Mouse (Mus musculus) forebrain, embryonic 13.5 days (tissue): ENCODE measurements around the gene Qsox1. TPM values are rescaled to one million over a fixed set of nuclear protein-coding genes. Genes with fewer than 3 reads are reported as not detected.

Source experiments
- ATAC-seq: fragments of 200-750 bp; cut with Nextera tagmentation; 2 replicates; pipeline ENCODE4 v1.8.0; 2017
- H3K27ac ChIP-seq: fragments of 300-500 bp; sonication (generic); 2 replicates; pipeline ENCODE4 v1.5.1; 2015; ENCODE audit warnings: inconsistent platforms, mild to moderate bottlenecking, moderate library complexity
- H3K27me3 ChIP-seq: fragments of 300-500 bp; sonication (generic); 2 replicates; pipeline ENCODE4 v1.6.1; 2015; ENCODE audit warnings: mild to moderate bottlenecking, inconsistent platforms
- H3K36me3 ChIP-seq: fragments of 300-500 bp; sonication (generic); 2 replicates; pipeline ENCODE4 v1.6.1; 2015; ENCODE audit warnings: mild to moderate bottlenecking, inconsistent platforms; ENCODE audit not compliant: poor library complexity, severe bottlenecking
- H3K4me1 ChIP-seq: fragments of 300-500 bp; sonication (generic); 2 replicates; pipeline ENCODE4 v1.6.1; 2015; ENCODE audit warnings: inconsistent platforms
- H3K4me2 ChIP-seq: fragments of 300-500 bp; sonication (generic); 2 replicates; pipeline ENCODE4 v1.6.1; 2015; ENCODE audit warnings: inconsistent platforms, mild to moderate bottlenecking, moderate library complexity
- H3K4me3 ChIP-seq: fragments of 300-500 bp; sonication (generic); 2 replicates; pipeline ENCODE4 v1.5.1; 2015; ENCODE audit warnings: mild to moderate bottlenecking, inconsistent platforms
- H3K9ac ChIP-seq: fragments of 300-500 bp; sonication (generic); 2 replicates; pipeline ENCODE4 v1.6.1; 2015; ENCODE audit warnings: mild to moderate bottlenecking, inconsistent platforms
- H3K9me3 ChIP-seq: fragments of 300-500 bp; sonication (generic); replicated peaks from 2 replicates; pipeline ENCODE4 v1.6.1; 2016; ENCODE audit warnings: inconsistent platforms
- WGBS: fragments of 180-500 bp; shearing (Covaris S2); methylation state at CpG from one replicate; pipeline ENCODE4 v1.1.7; 2015; 5-methylcytosine and 5-hydroxymethylcytosine counted together
- polyA plus RNA-seq: library from polyadenylated mRNA; unstranded; fragments of >200 nt; fragmentation: Nextera tagmentation; extraction: Ambion mirVana; gene quantifications from 2 replicates; pipeline ENCODE4 v1.2.1, GENCODE M21; 2015

The Qsox1 gene
- 16.7 and 17.4 TPM in 2 replicates for polyA plus RNA-seq

DNA sequence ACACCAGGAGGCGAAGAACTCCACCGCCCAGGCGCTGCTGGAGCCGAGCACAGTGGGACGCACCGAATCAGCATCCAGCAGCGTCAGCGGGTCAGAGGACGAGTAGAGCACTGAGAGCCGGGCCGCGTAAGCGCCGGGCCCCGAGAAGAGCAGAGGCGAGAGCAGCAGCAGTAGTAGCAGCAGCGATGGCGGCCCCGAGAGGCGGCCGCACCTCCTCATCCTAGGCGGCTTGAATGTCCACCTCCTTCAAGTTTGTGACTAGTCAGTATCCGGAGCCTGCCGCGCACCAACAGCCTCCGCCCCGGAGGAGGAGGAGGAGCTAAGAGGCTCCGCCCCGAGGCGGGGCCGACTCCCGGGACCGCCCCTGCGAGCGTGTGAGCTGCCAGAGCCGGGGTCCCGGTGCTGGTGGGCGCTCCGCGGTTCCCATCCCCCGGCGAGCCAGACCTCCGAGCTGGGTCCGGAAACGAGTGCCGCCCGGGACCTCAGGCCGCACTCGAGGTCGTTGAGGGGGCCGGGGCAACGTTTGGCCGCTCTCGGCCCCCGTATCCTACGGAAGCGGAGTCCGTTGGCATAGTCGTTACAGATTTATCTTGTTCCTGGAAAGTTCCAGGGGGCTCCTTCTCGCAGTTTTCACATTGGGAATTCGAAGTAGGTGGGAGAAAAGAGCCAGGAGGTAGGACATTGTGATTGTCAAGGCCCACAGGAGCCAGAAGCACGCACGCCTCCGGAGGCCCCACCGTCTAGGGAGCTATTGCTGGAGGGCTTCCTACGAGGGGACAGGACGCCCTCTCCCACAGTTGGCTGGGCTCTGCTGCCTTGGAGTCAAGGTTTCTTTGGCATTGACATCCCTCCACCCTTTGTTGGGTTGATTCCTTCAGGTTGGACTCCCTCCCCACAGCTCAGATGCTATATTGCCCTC, at the start of gene Qsox1:
Gene Qsox1 (minus strand): TSS at position 309 of the 919 bp plus-strand sequence.
- peaks cover 25% of the 10 kb centered on the region for H3K4me1 ChIP-seq
- ATAC-seq = peak; percentile 97
- H3K9me3 ChIP-seq = no peaks in the 10 kb centered on the region
- H3K27me3 ChIP-seq = no peaks in the 10 kb centered on the region; the same call in 1 of the 2 replicates
- H3K9ac ChIP-seq = peak within 1 kb of the TSS; percentile 80
- WGBS = under 1% methylated on average over 66 of the region's 67 CpGs
- H3K27ac ChIP-seq = peak within 1 kb of the TSS; percentile 46; the same call in 1 of the 2 replicates
- peak within 1 kb of the TSS; percentile 78 for H3K4me3 ChIP-seq
- H3K4me2 ChIP-seq = peak within 1 kb of the TSS; percentile 74
- no peaks in the 10 kb centered on the region for H3K36me3 ChIP-seq

DNA sequence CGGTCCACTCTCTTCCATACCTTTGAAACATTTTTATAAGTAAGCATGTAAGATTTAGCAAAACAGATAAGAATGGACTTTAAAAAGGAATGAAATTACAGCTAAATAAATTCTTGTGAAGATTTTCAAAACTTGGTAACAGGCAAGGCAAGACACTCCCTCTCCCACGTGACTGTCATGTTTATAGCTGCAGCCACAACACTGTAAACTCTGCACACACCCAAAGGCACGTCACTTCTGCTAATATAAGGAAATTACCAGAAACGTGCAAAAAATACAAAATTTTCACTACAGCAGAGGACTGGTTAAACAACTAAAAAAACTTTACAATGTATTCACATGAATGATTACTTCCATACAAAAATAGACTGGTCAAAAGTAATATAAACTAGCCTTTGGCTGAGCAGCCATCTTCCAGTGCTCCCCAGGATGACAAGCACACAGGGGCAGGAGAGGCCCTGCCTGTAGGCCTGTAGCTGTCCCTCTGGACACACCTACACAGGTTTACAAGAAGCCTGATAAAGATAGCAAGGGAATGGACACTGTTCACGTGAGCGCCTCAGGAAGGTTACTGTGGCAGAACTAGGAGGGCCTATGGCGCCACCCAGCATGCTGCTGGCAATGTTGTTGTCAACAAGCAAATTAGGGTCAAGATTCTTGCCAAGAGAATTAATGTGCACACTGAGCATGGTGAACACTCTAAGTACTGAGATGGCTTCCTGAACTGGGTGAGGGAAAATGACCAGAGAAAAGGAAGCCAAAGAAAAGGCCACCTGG, 42.4 kb upstream of the Qsox1 start:
- Histone ChIP-seq H3K9me3 (no peaks in the 10 kb centered on the region), H3K27me3 (no peaks in the 10 kb centered on the region), H3K4me2 (no peak overlapping the region), H3K9ac (no peak overlapping the region), H3K4me3 (no peak overlapping the region), H3K27ac (no peak overlapping the region), H3K36me3 (peaks cover 66% of the 10 kb centered on the region), H3K4me1 (no peaks in the 10 kb centered on the region)
- no peak for ATAC-seq
- WGBS = 88% methylated on average over 7 of the region's 7 CpGs

DNA sequence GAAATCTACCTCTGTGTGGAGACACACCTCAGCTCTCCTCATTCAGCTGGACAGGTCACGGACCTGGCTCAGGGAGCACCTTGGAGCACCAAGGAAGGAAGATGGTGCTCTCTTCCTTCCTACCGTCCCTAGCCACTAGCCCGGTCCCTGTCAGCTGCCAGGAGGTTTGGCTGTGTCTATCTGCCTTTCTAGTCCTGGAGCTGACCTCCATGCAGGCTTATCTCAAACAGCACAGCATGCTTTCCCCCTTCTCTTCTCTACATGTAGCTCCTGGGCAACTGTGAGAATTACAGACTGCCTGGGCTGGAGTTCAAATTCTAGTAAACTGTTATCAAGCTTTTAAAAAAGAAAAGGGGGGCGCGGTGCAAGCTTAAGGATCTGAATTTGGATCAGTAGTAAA, 40.3 kb upstream of the Qsox1 start:
- Histone ChIP-seq H3K36me3 (peaks cover 63% of the 10 kb centered on the region), H3K27me3 (no peaks in the 10 kb centered on the region), H3K9me3 (no peaks in the 10 kb centered on the region), H3K9ac (no peak overlapping the region), H3K27ac (no peak overlapping the region), H3K4me1 (no peaks in the 10 kb centered on the region), H3K4me3 (no peak overlapping the region), H3K4me2 (no peak overlapping the region)
- WGBS = 96% methylated on average over 5 of the region's 5 CpGs
- ATAC-seq = no peak

DNA sequence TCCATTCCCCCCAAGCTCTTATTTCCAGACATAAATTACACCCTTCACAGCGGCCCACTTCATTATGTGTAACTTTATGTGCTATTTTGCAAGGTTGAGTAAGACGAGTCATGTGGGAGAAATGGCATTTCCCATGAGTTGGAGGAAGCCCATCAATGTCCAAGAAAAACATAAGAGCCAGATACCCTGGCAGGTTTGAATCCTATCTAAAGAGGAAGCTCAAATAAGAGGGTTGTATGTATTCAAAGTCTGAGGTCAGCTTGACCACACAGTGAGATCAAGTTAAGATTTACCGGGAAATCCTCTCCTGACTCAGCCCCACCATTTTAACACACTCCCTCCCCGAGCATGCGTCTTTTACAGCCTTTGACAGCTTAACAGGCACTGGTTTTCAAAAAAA, 31.5 kb upstream of the Qsox1 start:
- Histone ChIP-seq H3K36me3 (peaks cover 47% of the 10 kb centered on the region), H3K27ac (no peak overlapping the region), H3K4me3 (no peak overlapping the region), H3K9me3 (no peaks in the 10 kb centered on the region), H3K4me2 (no peak overlapping the region), H3K27me3 (no peaks in the 10 kb centered on the region), H3K4me1 (no peaks in the 10 kb centered on the region), H3K9ac (no peak overlapping the region)
- 92% methylated on average over 5 of the region's 5 CpGs for WGBS
- ATAC-seq = no peak

DNA sequence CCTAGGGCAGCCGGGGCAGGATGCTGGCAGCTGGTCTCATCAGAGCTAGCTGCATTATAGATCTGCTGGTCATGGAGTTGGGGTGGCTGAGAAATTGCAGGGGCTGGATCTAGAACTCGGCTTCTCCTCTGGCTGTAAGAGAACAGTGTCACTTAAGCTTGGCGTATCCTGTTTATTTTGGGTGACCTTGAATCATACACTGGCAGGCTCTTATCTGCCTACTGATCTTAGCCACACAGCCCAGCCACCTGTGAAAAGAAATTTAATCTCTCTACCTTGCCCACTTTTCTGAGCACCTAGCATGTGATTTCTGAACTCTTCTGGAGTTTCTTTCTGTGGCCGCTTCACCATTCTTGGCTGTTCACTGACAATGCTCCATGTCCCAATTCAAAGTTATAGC, 30.8 kb upstream of the Qsox1 start:
- Histone ChIP-seq H3K36me3 (peaks cover 42% of the 10 kb centered on the region), H3K9ac (no peak overlapping the region), H3K4me1 (no peaks in the 10 kb centered on the region), H3K4me3 (no peak overlapping the region), H3K27ac (no peak overlapping the region), H3K9me3 (no peaks in the 10 kb centered on the region), H3K27me3 (no peaks in the 10 kb centered on the region), H3K4me2 (no peak overlapping the region)
- ATAC-seq = no peak
- WGBS = 95% methylated on average over 4 of the region's 4 CpGs

DNA sequence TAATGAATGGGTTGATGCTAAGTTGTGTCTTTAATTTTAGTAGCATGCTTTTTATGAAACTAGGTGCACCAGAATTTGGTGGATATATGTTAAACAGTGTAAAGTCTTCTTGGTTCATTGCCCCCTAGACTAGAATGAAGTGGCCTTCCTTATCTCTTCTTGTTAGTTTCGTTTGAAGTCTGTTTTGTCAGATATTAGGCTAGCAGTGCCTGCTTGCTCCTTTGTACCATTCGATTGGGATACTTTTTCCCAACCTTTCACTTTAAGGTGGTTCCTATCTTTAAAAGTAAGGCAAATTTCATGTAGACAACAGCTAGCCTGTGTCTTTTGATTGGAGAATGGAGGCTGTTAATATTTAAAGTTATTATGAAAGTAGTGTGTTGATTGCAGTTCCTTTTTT, 23.0 kb upstream of the Qsox1 start:
- WGBS = 77% methylated on average over 2 of the region's 2 CpGs

DNA sequence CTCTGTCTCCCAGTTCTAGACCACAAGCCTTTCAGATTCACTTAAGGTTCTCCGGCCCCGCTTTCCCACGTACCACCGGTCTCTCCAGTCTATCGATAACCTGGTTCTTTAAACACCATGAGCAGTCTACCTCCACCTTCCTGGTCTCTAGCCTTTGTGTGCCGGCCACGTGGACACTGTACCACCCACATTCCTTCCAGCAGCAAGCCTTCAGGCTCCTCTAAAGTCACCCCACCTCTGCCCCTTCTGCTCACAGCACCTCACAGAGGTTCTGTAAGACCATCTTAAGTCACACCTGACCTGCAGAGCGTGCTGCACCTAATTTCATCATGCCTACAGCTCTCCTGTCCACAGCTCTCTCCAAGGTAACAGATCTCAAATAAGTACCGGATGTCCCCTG, 20.9 kb upstream of the Qsox1 start:
- Histone ChIP-seq H3K27ac (no peak overlapping the region), H3K9me3 (no peaks in the 10 kb centered on the region), H3K9ac (no peak overlapping the region), H3K27me3 (no peaks in the 10 kb centered on the region), H3K36me3 (no peaks in the 10 kb centered on the region), H3K4me3 (no peak overlapping the region), H3K4me2 (no peak overlapping the region), H3K4me1 (no peaks in the 10 kb centered on the region)
- no peak for ATAC-seq
- WGBS = 92% methylated on average over 9 of the region's 9 CpGs

More for the DNA sequence above, 23.0 kb upstream of the Qsox1 start:
- Histone ChIP-seq H3K4me3 (no peak overlapping the region), H3K9me3 (no peaks in the 10 kb centered on the region), H3K27ac (no peak overlapping the region), H3K4me1 (no peaks in the 10 kb centered on the region), H3K36me3 (no peaks in the 10 kb centered on the region), H3K9ac (no peak overlapping the region), H3K27me3 (no peaks in the 10 kb centered on the region), H3K4me2 (no peak overlapping the region)
- no peak for ATAC-seq

DNA sequence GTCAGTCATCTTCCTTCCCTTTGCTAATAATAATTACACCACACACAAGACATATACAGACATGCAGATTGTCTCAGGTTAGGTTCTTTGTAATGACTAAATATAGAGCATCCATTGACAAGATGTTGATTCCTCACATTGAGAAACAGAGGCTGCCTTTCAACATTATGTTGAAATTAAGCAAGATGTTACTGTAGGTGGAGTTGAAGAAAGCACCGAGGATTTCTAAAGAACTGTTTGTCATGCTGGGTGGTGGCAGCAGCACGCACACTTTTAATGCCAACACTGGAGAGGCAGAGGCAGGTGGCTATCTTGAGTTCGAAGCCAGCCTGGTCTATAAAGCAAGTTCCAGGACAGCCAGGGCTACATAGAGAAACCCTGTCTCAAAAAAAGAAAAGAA, 19.3 kb upstream of the Qsox1 start:
- no peak for ATAC-seq
- H3K9ac ChIP-seq = no peak overlapping the region
- H3K4me2 ChIP-seq = no peak overlapping the region
- no peak overlapping the region for H3K4me3 ChIP-seq
- no peaks in the 10 kb centered on the region for H3K36me3 ChIP-seq
- no peaks in the 10 kb centered on the region for H3K4me1 ChIP-seq
- H3K27me3 ChIP-seq = no peaks in the 10 kb centered on the region
- H3K27ac ChIP-seq = no peak overlapping the region
- 95% methylated on average over 3 of the region's 3 CpGs for WGBS
- no peaks in the 10 kb centered on the region for H3K9me3 ChIP-seq

DNA sequence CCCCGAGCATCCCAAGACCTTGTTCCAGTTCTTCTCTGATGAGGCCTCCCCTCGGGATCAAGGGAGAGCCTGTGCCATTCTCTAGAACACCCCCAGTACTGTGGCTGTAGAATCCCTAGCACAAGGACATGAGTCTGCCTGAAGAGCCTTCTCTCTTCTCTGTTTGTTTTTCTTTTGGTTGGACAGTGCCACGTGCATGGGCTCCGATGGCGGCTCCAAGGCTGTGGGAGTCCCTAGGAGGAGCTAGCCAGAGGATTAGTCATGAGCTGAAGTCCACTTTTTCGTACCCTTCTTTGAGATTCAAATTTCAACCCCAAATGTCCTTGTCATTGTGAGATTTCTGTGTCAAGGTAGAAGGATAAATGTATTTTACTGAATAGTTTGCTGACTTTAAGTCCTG, 18.2 kb upstream of the Qsox1 start:
- Histone ChIP-seq H3K4me2 (no peak overlapping the region), H3K27me3 (no peaks in the 10 kb centered on the region)
- WGBS = 75% methylated on average over 6 of the region's 6 CpGs

DNA sequence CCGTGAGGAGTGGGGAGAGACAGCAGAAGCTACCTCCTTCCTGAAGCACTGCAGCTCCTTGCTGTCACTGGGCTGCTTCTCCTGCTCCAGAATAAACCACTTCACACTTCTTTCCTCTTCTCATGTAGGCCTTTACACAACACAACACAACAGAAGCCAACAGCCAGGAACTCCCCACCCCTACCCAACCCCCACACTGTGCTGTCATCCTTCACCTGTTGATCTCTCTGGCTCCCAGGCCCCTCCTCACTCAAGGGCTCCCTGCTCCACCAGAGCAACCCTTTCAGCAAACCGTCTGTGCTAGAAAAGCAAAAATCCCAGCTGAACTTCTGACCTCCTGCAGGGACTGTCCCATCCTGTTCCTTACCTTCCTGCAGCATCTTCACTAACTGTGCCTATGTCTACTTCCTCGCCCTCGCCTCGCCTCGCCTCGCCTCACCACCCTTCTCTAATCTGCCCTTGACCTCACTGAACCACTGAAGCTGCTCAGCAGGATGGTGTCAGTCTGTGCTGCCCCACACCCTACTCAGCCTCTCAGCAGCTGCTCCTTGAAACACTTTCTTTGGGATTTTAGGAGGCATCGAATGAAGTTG, 15.1 kb upstream of the Qsox1 start:
- H3K9me3 ChIP-seq = no peaks in the 10 kb centered on the region
- no peak overlapping the region for H3K9ac ChIP-seq
- ATAC-seq = no peak
- H3K27ac ChIP-seq = no peak overlapping the region
- no peaks in the 10 kb centered on the region for H3K27me3 ChIP-seq
- H3K4me2 ChIP-seq = no peak overlapping the region
- no peaks in the 10 kb centered on the region for H3K4me1 ChIP-seq
- H3K36me3 ChIP-seq = no peaks in the 10 kb centered on the region
- 72% methylated on average over 8 of the region's 8 CpGs for WGBS
- no peak overlapping the region for H3K4me3 ChIP-seq

More for the DNA sequence above, 18.2 kb upstream of the Qsox1 start:
- Histone ChIP-seq H3K4me1 (no peaks in the 10 kb centered on the region), H3K36me3 (no peaks in the 10 kb centered on the region), H3K9me3 (no peaks in the 10 kb centered on the region), H3K27ac (no peak overlapping the region), H3K4me3 (no peak overlapping the region), H3K9ac (no peak overlapping the region)
- ATAC-seq = no peak

DNA sequence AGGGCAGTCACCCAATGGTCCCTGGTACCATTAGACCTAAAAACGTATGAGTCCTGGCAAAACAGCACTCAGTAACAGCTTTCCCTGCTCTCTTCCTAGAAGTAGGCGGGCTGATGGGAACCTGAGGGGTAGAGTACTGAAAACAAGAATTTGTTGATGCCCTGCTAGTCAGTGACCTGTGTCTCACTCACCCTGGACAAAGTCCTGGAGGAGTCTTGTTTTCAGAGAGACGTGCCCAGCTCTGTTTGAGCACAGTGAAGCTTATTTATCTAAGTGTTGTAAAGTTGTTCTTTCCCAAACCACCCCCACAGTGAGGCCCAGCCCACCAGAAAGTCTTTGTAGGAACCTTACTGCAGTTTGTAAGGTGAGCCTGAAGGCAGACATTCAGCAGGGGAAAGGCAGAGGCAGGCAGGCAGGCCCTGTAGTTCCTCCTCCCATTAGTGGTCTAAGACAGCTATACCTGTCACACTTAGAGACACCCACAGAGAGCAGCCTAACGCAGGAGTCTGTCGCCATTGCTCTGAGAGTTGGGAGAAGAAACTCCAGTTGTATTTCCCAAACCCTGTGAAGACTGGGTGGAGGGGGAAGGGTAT, 14.2 kb upstream of the Qsox1 start:
- H3K9ac ChIP-seq = no peak overlapping the region
- no peak for ATAC-seq
- H3K9me3 ChIP-seq = no peaks in the 10 kb centered on the region
- H3K36me3 ChIP-seq = no peaks in the 10 kb centered on the region
- H3K4me1 ChIP-seq = no peaks in the 10 kb centered on the region
- H3K27ac ChIP-seq = no peak overlapping the region
- 64% methylated on average over 5 of the region's 5 CpGs for WGBS
- H3K4me2 ChIP-seq = no peak overlapping the region
- no peak overlapping the region for H3K4me3 ChIP-seq
- H3K27me3 ChIP-seq = no peaks in the 10 kb centered on the region
